Mouse (Mus musculus): ENCODE results near the gene Zic4. TPM values are rescaled to one million over a fixed set of nuclear protein-coding genes. Genes with fewer than 3 reads are reported as not detected.

Zic4 gene
- polyA plus RNA-seq, 1 experiment from 2014 or later, result not detected

DNA sequence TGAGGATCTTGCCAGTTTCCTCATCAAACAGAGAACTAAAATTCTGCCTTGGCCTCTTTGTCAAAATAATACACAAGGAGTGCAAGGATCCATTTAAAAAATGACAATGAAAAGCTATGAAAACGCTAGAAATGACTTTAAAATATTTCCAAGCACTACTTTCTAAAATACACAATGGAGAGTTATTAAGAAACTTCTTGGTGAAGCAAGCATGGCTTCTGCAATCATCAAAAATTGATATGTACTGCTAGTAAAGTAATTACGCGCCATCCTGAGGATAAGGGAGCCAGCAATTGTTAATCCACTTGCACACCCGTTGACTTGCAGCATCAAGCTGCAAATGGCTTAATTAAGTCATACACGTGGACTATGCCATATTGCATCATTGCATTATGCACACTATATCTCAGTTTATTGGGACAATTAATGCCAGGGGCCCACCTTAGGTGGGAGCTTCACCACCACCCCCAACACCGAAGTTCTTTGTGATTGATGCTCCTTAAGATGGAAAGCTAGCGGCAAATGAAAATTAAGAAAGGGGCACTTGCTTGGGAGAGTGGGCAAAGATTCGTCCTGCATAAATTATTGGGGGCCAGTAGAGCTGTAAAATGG, 38.4 kb downstream of the Zic4 start:
- Histone ChIP-seq H3K27ac (ENCODE audit: low read depth, low read length) (no peak overlapping the region), H3K9me3 (ENCODE audit: control insufficient read depth, low read length) (no peaks in the 10 kb centered on the region), H3K36me3 (ENCODE audit: control insufficient read depth, insufficient read depth, low read length) (no peaks in the 10 kb centered on the region), H3K4me1 (replicated peaks; ENCODE audit: control insufficient read depth, insufficient read depth, low read length) (no peaks in the 10 kb centered on the region), H3K4me2 (no peak overlapping the region), H3K4me3 (ENCODE audit: low read depth, low read length) (no peak overlapping the region), H3K27me3 (replicated peaks; ENCODE audit: control insufficient read depth, insufficient read depth, low read length) (peaks cover 97% of the 10 kb centered on the region), H3K9ac (ENCODE audit: low read depth, low read length) (no peak overlapping the region)
- ATAC-seq (replicated peaks; ENCODE audit: low FRiP score) (no peak), DNase-seq (ENCODE audit: low spot score) (no peak)
- 14% methylated on average over 8 of the region's 8 CpGs for WGBS

DNA sequence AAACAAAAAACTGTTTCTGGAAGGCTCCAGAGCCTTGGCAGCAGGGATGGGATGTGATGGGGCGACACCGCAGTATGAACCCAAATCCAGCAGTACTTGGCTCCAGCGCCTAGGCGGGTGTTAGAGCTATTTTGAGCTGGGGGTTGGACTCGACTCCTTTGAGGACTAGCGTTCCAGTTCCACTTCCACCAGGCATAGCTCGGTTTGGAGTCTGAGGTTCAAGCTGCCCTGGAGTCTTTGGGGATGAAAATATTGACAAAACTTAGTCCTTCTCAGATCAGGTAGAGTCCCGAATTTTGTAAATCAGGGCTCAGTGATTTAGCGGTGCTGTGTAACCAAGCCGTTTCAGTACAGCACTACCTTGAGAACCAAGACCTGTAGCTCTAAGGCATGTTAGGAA, 39.3 kb downstream of the Zic4 start:
- H3K27ac ChIP-seq (ENCODE audit: low read depth, low read length), result no peak overlapping the region
- no peaks in the 10 kb centered on the region for H3K4me1 ChIP-seq (replicated peaks; ENCODE audit: control insufficient read depth, insufficient read depth, low read length)
- H3K4me2 ChIP-seq, result no peak overlapping the region
- no peak overlapping the region for H3K4me3 ChIP-seq (ENCODE audit: low read depth, low read length)
- no peaks in the 10 kb centered on the region for H3K36me3 ChIP-seq (ENCODE audit: control insufficient read depth, insufficient read depth, low read length)
- no peak overlapping the region for H3K9ac ChIP-seq (ENCODE audit: low read depth, low read length)
- 1% methylated on average over 10 of the region's 10 CpGs for WGBS
- peaks cover 97% of the 10 kb centered on the region for H3K27me3 ChIP-seq (replicated peaks; ENCODE audit: control insufficient read depth, insufficient read depth, low read length)
- no peak for DNase-seq (ENCODE audit: low spot score)
- H3K9me3 ChIP-seq (ENCODE audit: control insufficient read depth, low read length), result no peaks in the 10 kb centered on the region
- no peak for ATAC-seq (replicated peaks; ENCODE audit: low FRiP score)

GRCm38 (mm10) chr9:91404229-91404628, 42.0 kb downstream of the Zic4 start:
- ATAC-seq (replicated peaks; ENCODE audit: low FRiP score) (no peak), DNase-seq (ENCODE audit: low spot score) (no peak)
- Histone ChIP-seq H3K36me3 (ENCODE audit: control insufficient read depth, insufficient read depth, low read length) (no peaks in the 10 kb centered on the region), H3K27ac (ENCODE audit: low read depth, low read length) (no peak overlapping the region), H3K4me2 (no peak overlapping the region), H3K9me3 (ENCODE audit: control insufficient read depth, low read length) (no peaks in the 10 kb centered on the region), H3K4me3 (ENCODE audit: low read depth, low read length) (no peak overlapping the region), H3K27me3 (replicated peaks; ENCODE audit: control insufficient read depth, insufficient read depth, low read length) (peaks cover 89% of the 10 kb centered on the region), H3K4me1 (replicated peaks; ENCODE audit: control insufficient read depth, insufficient read depth, low read length) (no peaks in the 10 kb centered on the region), H3K9ac (ENCODE audit: low read depth, low read length) (no peak overlapping the region)
- 3% methylated on average over 13 of the region's 13 CpGs for WGBS

GRCm38 (mm10) chr9:91404905-91405752, 42.9 kb downstream of the Zic4 start:
- H3K27me3 ChIP-seq (replicated peaks; ENCODE audit: control insufficient read depth, insufficient read depth, low read length), result peaks cover 89% of the 10 kb centered on the region
- no peak overlapping the region for H3K4me3 ChIP-seq (ENCODE audit: low read depth, low read length)
- H3K27ac ChIP-seq (ENCODE audit: low read depth, low read length), result no peak overlapping the region
- H3K4me2 ChIP-seq, result no peak overlapping the region
- no peak overlapping the region for H3K9ac ChIP-seq (ENCODE audit: low read depth, low read length)
- no peaks in the 10 kb centered on the region for H3K4me1 ChIP-seq (replicated peaks; ENCODE audit: control insufficient read depth, insufficient read depth, low read length)
- no peaks in the 10 kb centered on the region for H3K9me3 ChIP-seq (ENCODE audit: control insufficient read depth, low read length)
- 2% methylated on average over 27 of the region's 27 CpGs for WGBS
- no peak for DNase-seq (ENCODE audit: low spot score)
- ATAC-seq (replicated peaks; ENCODE audit: low FRiP score), result no peak
- no peaks in the 10 kb centered on the region for H3K36me3 ChIP-seq (ENCODE audit: control insufficient read depth, insufficient read depth, low read length)

GRCm38 (mm10) chr9:91405753-91406178, 43.6 kb downstream of the Zic4 start:
- H3K4me3 ChIP-seq (ENCODE audit: low read depth, low read length), result no peak overlapping the region
- H3K9ac ChIP-seq (ENCODE audit: low read depth, low read length), result no peak overlapping the region
- no peak overlapping the region for H3K4me2 ChIP-seq
- DNase-seq (ENCODE audit: low spot score), result no peak
- no peak for ATAC-seq (replicated peaks; ENCODE audit: low FRiP score)
- 1% methylated on average over 16 of the region's 16 CpGs for WGBS
- H3K27ac ChIP-seq (ENCODE audit: low read depth, low read length), result no peak overlapping the region
- H3K9me3 ChIP-seq (ENCODE audit: control insufficient read depth, low read length), result no peaks in the 10 kb centered on the region
- no peaks in the 10 kb centered on the region for H3K4me1 ChIP-seq (replicated peaks; ENCODE audit: control insufficient read depth, insufficient read depth, low read length)
- H3K36me3 ChIP-seq (ENCODE audit: control insufficient read depth, insufficient read depth, low read length), result no peaks in the 10 kb centered on the region
- peaks cover 88% of the 10 kb centered on the region for H3K27me3 ChIP-seq (replicated peaks; ENCODE audit: control insufficient read depth, insufficient read depth, low read length)

DNA sequence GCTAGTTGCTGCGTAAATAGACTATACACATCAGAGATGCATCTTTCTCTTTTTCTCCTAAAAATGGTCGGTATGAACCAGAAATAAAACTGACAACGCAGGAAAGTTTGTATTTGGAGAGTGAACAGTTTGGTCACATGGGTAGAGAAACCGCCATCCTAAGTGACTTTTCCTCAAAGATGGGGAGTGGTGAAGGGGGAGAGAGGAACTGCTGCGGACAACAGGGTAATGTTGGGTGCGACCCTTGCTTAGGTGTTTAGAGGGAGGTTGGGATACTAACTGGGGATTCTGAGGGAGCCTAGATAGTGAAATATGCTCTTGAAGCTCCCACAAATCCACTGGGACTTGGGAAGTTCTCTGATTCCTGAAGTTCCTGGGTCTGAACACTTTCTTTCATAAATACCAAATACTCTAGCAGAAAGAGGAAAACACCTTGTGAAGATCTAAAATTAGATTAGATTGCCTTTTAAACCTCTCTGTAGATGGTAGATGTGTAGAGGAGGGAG, 44.1 kb downstream of the Zic4 start:
- H3K27ac ChIP-seq (ENCODE audit: low read depth, low read length), result no peak overlapping the region
- no peak for ATAC-seq (replicated peaks; ENCODE audit: low FRiP score)
- no peaks in the 10 kb centered on the region for H3K4me1 ChIP-seq (replicated peaks; ENCODE audit: control insufficient read depth, insufficient read depth, low read length)
- DNase-seq (ENCODE audit: low spot score), result no peak
- peaks cover 83% of the 10 kb centered on the region for H3K27me3 ChIP-seq (replicated peaks; ENCODE audit: control insufficient read depth, insufficient read depth, low read length)
- WGBS, result 1% methylated on average over 6 of the region's 6 CpGs
- no peaks in the 10 kb centered on the region for H3K9me3 ChIP-seq (ENCODE audit: control insufficient read depth, low read length)
- H3K9ac ChIP-seq (ENCODE audit: low read depth, low read length), result no peak overlapping the region
- H3K4me2 ChIP-seq, result no peak overlapping the region
- no peaks in the 10 kb centered on the region for H3K36me3 ChIP-seq (ENCODE audit: control insufficient read depth, insufficient read depth, low read length)
- H3K4me3 ChIP-seq (ENCODE audit: low read depth, low read length), result no peak overlapping the region

- WGBS, result 3% methylated on average over 3 of the region's 3 CpGs
- no peaks in the 10 kb centered on the region for H3K9me3 ChIP-seq (ENCODE audit: control insufficient read depth, low read length)
- no peak for ATAC-seq (replicated peaks; ENCODE audit: low FRiP score)
Measured at GRCm38 (mm10) chr9:91409771-91410170, 47.6 kb downstream of the Zic4 start.

GRCm38 (mm10) chr9:91414007-91414661, 51.9 kb downstream of the Zic4 start:
- H3K4me3 ChIP-seq (ENCODE audit: low read depth, low read length), result no peak overlapping the region
- H3K27ac ChIP-seq (ENCODE audit: low read depth, low read length), result no peak overlapping the region
- H3K9ac ChIP-seq (ENCODE audit: low read depth, low read length), result no peak overlapping the region
- no peak for DNase-seq (ENCODE audit: low spot score)
- H3K9me3 ChIP-seq (ENCODE audit: control insufficient read depth, low read length), result no peaks in the 10 kb centered on the region
- H3K36me3 ChIP-seq (ENCODE audit: control insufficient read depth, insufficient read depth, low read length), result no peaks in the 10 kb centered on the region
- 3% methylated on average over 12 of the region's 12 CpGs for WGBS
- H3K4me2 ChIP-seq, result no peak overlapping the region
- ATAC-seq (replicated peaks; ENCODE audit: low FRiP score), result no peak
- H3K27me3 ChIP-seq (replicated peaks; ENCODE audit: control insufficient read depth, insufficient read depth, low read length), result peaks cover 53% of the 10 kb centered on the region
- no peaks in the 10 kb centered on the region for H3K4me1 ChIP-seq (replicated peaks; ENCODE audit: control insufficient read depth, insufficient read depth, low read length)

More at GRCm38 (mm10) chr9:91409771-91410170, 47.6 kb downstream of the Zic4 start:
- DNase-seq (ENCODE audit: low spot score), result no peak
- no peak overlapping the region for H3K27ac ChIP-seq (ENCODE audit: low read depth, low read length)
- no peak overlapping the region for H3K9ac ChIP-seq (ENCODE audit: low read depth, low read length)
- no peaks in the 10 kb centered on the region for H3K36me3 ChIP-seq (ENCODE audit: control insufficient read depth, insufficient read depth, low read length)
- no peaks in the 10 kb centered on the region for H3K4me1 ChIP-seq (replicated peaks; ENCODE audit: control insufficient read depth, insufficient read depth, low read length)
- no peak overlapping the region for H3K4me2 ChIP-seq
- peaks cover 62% of the 10 kb centered on the region for H3K27me3 ChIP-seq (replicated peaks; ENCODE audit: control insufficient read depth, insufficient read depth, low read length)
- H3K4me3 ChIP-seq (ENCODE audit: low read depth, low read length), result no peak overlapping the region
